Mouse (Mus musculus) neural tube, embryonic 14.5 days (tissue): Measurements from ENCODE around the gene Ptgfrn. TPM values are rescaled to one million over a fixed set of nuclear protein-coding genes. Genes with fewer than 3 reads are reported as not detected.
A peak's percentile ranks its signal among the peaks of the same experiment; 100 is the strongest.

Source experiments
- ATAC-seq: fragments of 200-750 bp; cut with Nextera tagmentation; 2 replicates; pipeline ENCODE4 v1.8.0; 2017; ENCODE audit warnings: low read depth, mild to moderate bottlenecking, moderate TSS enrichment, moderate library complexity
- H3K27ac ChIP-seq: fragments of 300-500 bp; sonication (generic); 2 replicates; pipeline ENCODE4 v1.5.1; 2014; ENCODE audit warnings: low read depth, mild to moderate bottlenecking, control low read depth, low read length, moderate library complexity, mixed read lengths
- H3K27me3 ChIP-seq: fragments of 300-500 bp; sonication (generic); 2 replicates; pipeline ENCODE4 v1.6.1; 2014; ENCODE audit warnings: low read length; ENCODE audit not compliant: control insufficient read depth, insufficient read depth
- H3K36me3 ChIP-seq: fragments of 300-500 bp; sonication (generic); 2 replicates; pipeline ENCODE4 v1.6.1; 2014; ENCODE audit warnings: low read length, mixed read lengths; ENCODE audit not compliant: control insufficient read depth, insufficient read depth
- H3K4me1 ChIP-seq: fragments of 300-500 bp; sonication (generic); 2 replicates; pipeline ENCODE4 v1.6.1; 2014; ENCODE audit warnings: low read length; ENCODE audit not compliant: control insufficient read depth, insufficient read depth
- H3K4me2 ChIP-seq: fragments of 300-500 bp; sonication (generic); 2 replicates; pipeline ENCODE4 v1.6.1; 2014; ENCODE audit warnings: mild to moderate bottlenecking, low read depth, low read length, control low read depth
- H3K4me3 ChIP-seq: fragments of 300-500 bp; sonication (generic); 2 replicates; pipeline ENCODE4 v1.5.1; 2014; ENCODE audit warnings: low read depth, low read length, control low read depth, mixed read lengths
- H3K9ac ChIP-seq: fragments of 300-500 bp; sonication (generic); replicated peaks from 2 replicates; pipeline ENCODE4 v1.6.1; 2014; ENCODE audit warnings: low read depth, mild to moderate bottlenecking, control low read depth, low read length, mixed read lengths
- H3K9me3 ChIP-seq: fragments of 300-500 bp; sonication (generic); 2 replicates; pipeline ENCODE4 v1.6.1; 2016; ENCODE audit warnings: low read length; ENCODE audit not compliant: control insufficient read depth
- WGBS: fragments of 180-500 bp; shearing (Covaris S2); extraction: QIAGEN DNeasy Blood & Tissue Kit; methylation state at CpG from one replicate; pipeline ENCODE4 v1.1.7; 2014; 5-methylcytosine and 5-hydroxymethylcytosine counted together
- polyA plus RNA-seq: library from polyadenylated mRNA; unstranded; fragments of >200 nt; fragmentation: Nextera tagmentation; extraction: Ambion mirVana; gene quantifications from 2 replicates; pipeline ENCODE4 v1.2.1, GENCODE M21; 2014

Gene Ptgfrn
- polyA plus RNA-seq, 1 experiment from 2014 or later, result 4.7 TPM

- no peak overlapping the region for H3K9ac ChIP-seq
- H3K4me1 ChIP-seq, result no peaks in the 10 kb centered on the region
- H3K27me3 ChIP-seq, result no peaks in the 10 kb centered on the region
- H3K4me2 ChIP-seq, result no peak overlapping the region
- no peak overlapping the region for H3K27ac ChIP-seq
- H3K36me3 ChIP-seq, result no peaks in the 10 kb centered on the region
- ATAC-seq, result peak; percentile 67
- 21% methylated on average over 6 of the region's 6 CpGs for WGBS
- H3K4me3 ChIP-seq, result no peak overlapping the region
- H3K9me3 ChIP-seq, result no peaks in the 10 kb centered on the region
Observed at GRCm38 (mm10) chr3:100998904-100999340, 111.2 kb downstream of the Ptgfrn start.

GRCm38 (mm10) chr3:100997785-100998570 is 112.1 kb downstream of the Ptgfrn start:
- Histone ChIP-seq H3K27me3 (no peaks in the 10 kb centered on the region), H3K9me3 (no peaks in the 10 kb centered on the region), H3K4me3 (no peak overlapping the region), H3K4me1 (no peaks in the 10 kb centered on the region), H3K36me3 (no peaks in the 10 kb centered on the region), H3K27ac (no peak overlapping the region), H3K9ac (no peak overlapping the region), H3K4me2 (no peak overlapping the region)
- WGBS, result 88% methylated on average over 10 of the region's 10 CpGs
- no peak for ATAC-seq

- H3K36me3 ChIP-seq, result no peaks in the 10 kb centered on the region
- H3K4me1 ChIP-seq, result no peaks in the 10 kb centered on the region
- H3K4me2 ChIP-seq, result no peak overlapping the region
- 64% methylated on average over 4 of the region's 4 CpGs for WGBS
- ATAC-seq, result no peak
- H3K9me3 ChIP-seq, result no peaks in the 10 kb centered on the region
- no peak overlapping the region for H3K27ac ChIP-seq
- H3K27me3 ChIP-seq, result no peaks in the 10 kb centered on the region
- no peak overlapping the region for H3K9ac ChIP-seq
- no peak overlapping the region for H3K4me3 ChIP-seq
Observed at GRCm38 (mm10) chr3:100994252-100994651, 115.8 kb downstream of the Ptgfrn start.

GRCm38 (mm10) chr3:100993718-100994117 is 116.4 kb downstream of the Ptgfrn start:
- 0 out of 2 replicates have a peak, but pooled peaks cover 3% of the 10 kb centered on the region for H3K4me1 ChIP-seq
- H3K36me3 ChIP-seq, result no peaks in the 10 kb centered on the region
- WGBS, result 68% methylated on average over 15 of the region's 15 CpGs
- no peaks in the 10 kb centered on the region for H3K27me3 ChIP-seq
- no peak overlapping the region for H3K4me2 ChIP-seq
- no peak overlapping the region for H3K4me3 ChIP-seq
- H3K27ac ChIP-seq, result no peak overlapping the region
- ATAC-seq, result no peak
- H3K9ac ChIP-seq, result no peak overlapping the region
- H3K9me3 ChIP-seq, result no peaks in the 10 kb centered on the region

- H3K27me3 ChIP-seq, result no peaks in the 10 kb centered on the region
- ATAC-seq, result no peak
- no peak overlapping the region for H3K27ac ChIP-seq
- H3K36me3 ChIP-seq, result no peaks in the 10 kb centered on the region
- H3K9me3 ChIP-seq, result no peaks in the 10 kb centered on the region
- WGBS, result 83% methylated on average over 7 of the region's 7 CpGs
- H3K4me1 ChIP-seq, result 0 out of 2 replicates have a peak, but pooled peaks cover 3% of the 10 kb centered on the region
- no peak overlapping the region for H3K9ac ChIP-seq
- no peak overlapping the region for H3K4me2 ChIP-seq
- H3K4me3 ChIP-seq, result no peak overlapping the region
Observed at GRCm38 (mm10) chr3:100993158-100993557, 116.9 kb downstream of the Ptgfrn start.

Other genes with a start within 250 kb of the Ptgfrn start
- 3.8 and 4.9 TPM in 2 replicates for gene Trim45, start 188.1 kb downstream of the Ptgfrn start, polyA plus RNA-seq
- 3.3 and 4.3 TPM in 2 replicates for gene Ttf2, start 140.6 kb downstream of the Ptgfrn start, polyA plus RNA-seq
- gene Cd101, start 80.7 kb downstream of the Ptgfrn start, polyA plus RNA-seq, result 0.08 and 0.09 TPM in 2 replicates
- 0.17 TPM in 1 of 2 replicates, not detected in the other for gene Cd2, start 177.7 kb upstream of the Ptgfrn start, polyA plus RNA-seq